Mouse (Mus musculus): ENCODE data around the gene Rpl35a. TPM values are rescaled to one million over a fixed set of nuclear protein-coding genes. Genes with fewer than 3 reads are reported as not detected.

The Rpl35a gene
- total RNA-seq, 2 experiments from 2014 or later = 237 to 241 TPM

DNA sequence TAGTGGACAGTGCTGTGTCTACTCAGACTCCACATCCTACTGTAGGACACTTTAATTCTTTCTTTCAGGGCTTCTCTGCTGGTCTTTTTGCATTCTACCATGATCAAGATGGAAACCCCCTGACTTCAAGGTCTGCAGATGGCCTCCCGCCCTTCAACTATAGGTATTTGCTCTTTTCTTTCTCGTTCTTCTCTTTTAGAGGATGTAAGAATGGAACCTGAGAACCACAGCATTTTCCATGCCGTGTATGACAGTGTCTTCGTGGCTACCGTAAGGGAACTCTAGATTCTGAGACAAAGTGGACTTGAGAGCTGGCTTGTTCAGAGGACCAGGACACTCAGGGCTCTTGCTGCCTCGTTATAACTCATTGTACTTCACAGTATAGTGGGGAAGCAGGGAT is 26.7 kb downstream of the Rpl35a start:
- DNase-seq (ENCODE audit: low spot score in 2 of 2) = no peak
- intact Hi-C loops (cut with DNase I) = no loop called here

DNA sequence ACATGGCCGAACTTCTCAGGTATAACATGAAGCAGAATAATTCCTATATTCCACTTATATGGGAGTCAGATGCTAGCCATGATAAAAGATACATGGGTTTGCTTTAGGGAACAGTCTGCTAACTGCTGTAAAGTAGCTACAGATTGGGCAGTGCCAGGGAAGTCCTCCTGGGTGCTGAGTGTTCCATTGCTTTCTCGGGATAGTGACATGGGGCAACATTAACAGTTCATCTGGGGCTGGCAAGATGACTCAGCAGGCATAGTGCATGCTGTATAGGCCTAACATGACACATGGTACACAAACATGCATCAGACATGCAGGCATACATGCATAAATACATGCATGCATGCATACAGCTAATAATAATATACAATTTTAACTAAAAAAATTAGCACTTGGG is 27.7 kb downstream of the Rpl35a start:
- no peak for DNase-seq (ENCODE audit: low spot score in 2 of 2)
- intact Hi-C loops (cut with DNase I) = no loop called here

GRCm38 (mm10) chr16:33085666-33086065 is 29.4 kb downstream of the Rpl35a start:
- intact Hi-C loops (cut with DNase I) = no loop called here
- DNase-seq (ENCODE audit: low spot score in 2 of 2) = no peak

Small RNA genes lying within 50 kb of the gene (microRNA-seq; reads per million reads assigned to microRNA genes)
- gene Gm22231 (0 reads per million in 2 experiments), gene Mir1947 (1.7 to 4.7 reads per million in 2 experiments)

Other genes starting within 250 kb of the Rpl35a start
- gene Smbd1, start 246.0 kb upstream of the Rpl35a start, total RNA-seq (2021) = not detected
- gene Fyttd1, start 179.0 kb upstream of the Rpl35a start, total RNA-seq (2021) = 100 to 1,000 TPM; 122 to 135 TPM
- gene Rubcn, start 178.7 kb upstream of the Rpl35a start, total RNA-seq (2021) = 10 to 100 TPM; 59.4 to 61.4 TPM
- 10 to 100 TPM; 28.9 to 31.6 TPM for gene Lrch3, start 142.4 kb upstream of the Rpl35a start, total RNA-seq (2021)
- 1 to 10 TPM; 4.4 to 6.2 TPM for gene Iqcg, start 235 bp upstream of the Rpl35a start, total RNA-seq (2021)
- 10 to 100 TPM; 17.7 to 20.7 TPM for gene Lmln, start 6.1 kb downstream of the Rpl35a start, total RNA-seq (2021)
- 10 to 100 TPM; 16.6 to 22.5 TPM for gene Osbpl11, start 128.6 kb downstream of the Rpl35a start, total RNA-seq (2021)
- 10 to 100 TPM; 46.5 to 49.7 TPM for gene Snx4, start 195.0 kb downstream of the Rpl35a start, total RNA-seq (2021)

Data from left cerebral cortex, postnatal 14 days (tissue).